Mouse (Mus musculus) heart, adult 18-20 months (tissue): ENCODE data around the gene Fhit. TPM values are rescaled to one million over a fixed set of nuclear protein-coding genes. Genes with fewer than 3 reads are reported as not detected.

Source experiments
- DNase-seq, 2 experiments: peaks; one replicate each; pipeline ENCODE4 v3.0.0; 2021 to 2022; ENCODE audit warnings: mixed read lengths in 1 of 2
- total RNA-seq, 2 experiments: library from RNA; stranded (reverse); gene quantifications; 2 replicates each; pipeline ENCODE4 v1.2.3; 2021

Gene Fhit
- total RNA-seq, 2 experiments from 2014 or later: 1.7 to 1.8 TPM

GRCm38 (mm10) chr14:10507560-10507959 lies 654.3 kb downstream of the Fhit start:
- no peak for DNase-seq

GRCm38 (mm10) chr14:10485798-10486197 lies 676.0 kb downstream of the Fhit start:
- DNase-seq: no peak

- no peak for DNase-seq
These were observed 678.8 kb downstream of the Fhit start for GRCm38 (mm10) chr14:10482851-10483613.

- peak in 1 of 2 experiments; percentile 7 for DNase-seq
These were observed 680.5 kb downstream of the Fhit start for GRCm38 (mm10) chr14:10481370-10481769.

GRCm38 (mm10) chr14:10480681-10481080 lies 681.2 kb downstream of the Fhit start:
- no peak for DNase-seq

- DNase-seq: peak; percentile 48 to 67
These were observed 708.6 kb downstream of the Fhit start for GRCm38 (mm10) chr14:10453001-10453861.

- no peak for DNase-seq
These were observed 709.6 kb downstream of the Fhit start for GRCm38 (mm10) chr14:10452234-10452633.

- no peak for DNase-seq
These were observed 716.5 kb downstream of the Fhit start for GRCm38 (mm10) chr14:10445360-10445759.

- DNase-seq: no peak
These were observed 722.7 kb downstream of the Fhit start for GRCm38 (mm10) chr14:10439007-10439749.

- no peak for DNase-seq
These were observed 725.6 kb downstream of the Fhit start for GRCm38 (mm10) chr14:10436193-10436592.

- DNase-seq: no peak
These were observed 729.3 kb downstream of the Fhit start for GRCm38 (mm10) chr14:10432502-10432901.

- DNase-seq: no peak
These were observed 731.3 kb downstream of the Fhit start for GRCm38 (mm10) chr14:10430396-10431000.

GRCm38 (mm10) chr14:10423499-10423898 lies 738.3 kb downstream of the Fhit start:
- DNase-seq: no peak

GRCm38 (mm10) chr14:10422261-10422660 lies 739.6 kb downstream of the Fhit start:
- no peak for DNase-seq

- DNase-seq: no peak
These were observed 746.8 kb downstream of the Fhit start for GRCm38 (mm10) chr14:10415068-10415467.

- no peak for DNase-seq
These were observed 752.4 kb downstream of the Fhit start for GRCm38 (mm10) chr14:10409306-10409962.

GRCm38 (mm10) chr14:10405346-10405745 lies 756.5 kb downstream of the Fhit start:
- no peak for DNase-seq

- peak in 1 of 2 experiments; percentile 4 for DNase-seq
These were observed 793.8 kb downstream of the Fhit start for GRCm38 (mm10) chr14:10367783-10368680.

- DNase-seq: no peak
These were observed 795.0 kb downstream of the Fhit start for GRCm38 (mm10) chr14:10366808-10367207.

- no peak for DNase-seq
These were observed 797.6 kb downstream of the Fhit start for GRCm38 (mm10) chr14:10364281-10364680.
